Mouse (Mus musculus) hindbrain, embryonic 16.5 days (tissue): ENCODE measurements around the gene Olig2. TPM values are rescaled to one million over a fixed set of nuclear protein-coding genes. Genes with fewer than 3 reads are reported as not detected.

ENCODE experiments used
- ATAC-seq: fragments of 200-750 bp; cut with Nextera tagmentation; 2 replicates; pipeline ENCODE4 v1.8.0; 2017; ENCODE audit warnings: moderate TSS enrichment, moderate library complexity
- H3K27ac ChIP-seq: fragments of 300-500 bp; sonication (generic); 2 replicates; pipeline ENCODE4 v1.5.1; 2014; ENCODE audit warnings: low read depth, mild to moderate bottlenecking, control low read depth, low read length, moderate library complexity
- H3K27me3 ChIP-seq: fragments of 300-500 bp; sonication (generic); replicated peaks from 2 replicates; pipeline ENCODE4 v1.6.1; 2014; ENCODE audit warnings: low read length; ENCODE audit not compliant: control insufficient read depth, insufficient read depth
- H3K36me3 ChIP-seq: fragments of 300-500 bp; sonication (generic); 2 replicates; pipeline ENCODE4 v1.6.1; 2014; ENCODE audit warnings: mild to moderate bottlenecking, low read length, moderate library complexity, mixed read lengths; ENCODE audit not compliant: control insufficient read depth, insufficient read depth
- H3K4me1 ChIP-seq: fragments of 300-500 bp; sonication (generic); 2 replicates; pipeline ENCODE4 v1.6.1; 2014; ENCODE audit warnings: low read depth, low read length; ENCODE audit not compliant: control insufficient read depth, insufficient read depth
- H3K4me2 ChIP-seq: fragments of 300-500 bp; sonication (generic); 2 replicates; pipeline ENCODE4 v1.6.1; 2014; ENCODE audit warnings: mild to moderate bottlenecking, low read length, control low read depth, moderate library complexity
- H3K4me3 ChIP-seq: fragments of 300-500 bp; sonication (generic); 2 replicates; pipeline ENCODE4 v1.5.1; 2014; ENCODE audit warnings: mild to moderate bottlenecking, low read length, control low read depth, moderate library complexity
- H3K9ac ChIP-seq: fragments of 300-500 bp; sonication (generic); 2 replicates; pipeline ENCODE4 v1.6.1; 2014; ENCODE audit warnings: low read depth, mild to moderate bottlenecking, control low read depth, low read length, moderate library complexity
- H3K9me3 ChIP-seq: fragments of 300-500 bp; sonication (generic); 2 replicates; pipeline ENCODE4 v1.6.1; 2014; ENCODE audit warnings: mild to moderate bottlenecking, low read length, moderate library complexity; ENCODE audit not compliant: control insufficient read depth
- WGBS: fragments of 180-500 bp; shearing (Covaris S2); extraction: QIAGEN DNeasy Blood & Tissue Kit; methylation state at CpG from one replicate; pipeline ENCODE4 v1.1.7; 2014; 5-methylcytosine and 5-hydroxymethylcytosine counted together
- polyA plus RNA-seq: library from polyadenylated mRNA; unstranded; fragments of >200 nt; fragmentation: Nextera tagmentation; extraction: Ambion mirVana; gene quantifications from 2 replicates; pipeline ENCODE4 v1.2.1, GENCODE M21; 2015

Olig2 gene
- polyA plus RNA-seq, 1 experiment from 2014 or later, result 6.1 TPM

DNA sequence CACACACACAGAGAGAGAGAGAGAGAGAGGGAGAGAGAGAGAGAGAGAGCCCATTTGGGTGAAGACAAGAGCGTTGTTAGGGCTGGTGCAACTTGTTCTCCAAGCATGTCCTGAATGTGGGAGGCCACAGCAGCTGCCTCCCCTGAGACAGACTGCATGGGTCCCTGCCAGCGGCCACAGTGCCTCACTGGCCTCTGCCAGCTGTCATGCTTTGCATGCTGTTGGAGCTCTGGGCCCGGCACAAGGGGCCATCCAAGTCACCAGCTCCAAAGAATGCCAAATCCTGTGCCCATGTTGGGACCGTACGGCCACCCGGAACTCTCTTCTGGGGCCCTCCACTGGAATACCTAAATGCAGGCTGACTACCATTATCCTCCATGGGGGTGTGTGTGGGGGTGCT, 40.7 kb downstream of the Olig2 start:
- ATAC-seq, result peak; percentile 83
- H3K27ac ChIP-seq, result no peak overlapping the region
- no peak overlapping the region for H3K4me3 ChIP-seq
- no peaks in the 10 kb centered on the region for H3K36me3 ChIP-seq
- 56% methylated on average over 6 of the region's 6 CpGs for WGBS
- peaks cover 21% of the 10 kb centered on the region for H3K4me1 ChIP-seq
- no peak overlapping the region for H3K9ac ChIP-seq
- H3K9me3 ChIP-seq, result no peaks in the 10 kb centered on the region
- H3K4me2 ChIP-seq, result no peak overlapping the region
- peaks cover 78% of the 10 kb centered on the region for H3K27me3 ChIP-seq

DNA sequence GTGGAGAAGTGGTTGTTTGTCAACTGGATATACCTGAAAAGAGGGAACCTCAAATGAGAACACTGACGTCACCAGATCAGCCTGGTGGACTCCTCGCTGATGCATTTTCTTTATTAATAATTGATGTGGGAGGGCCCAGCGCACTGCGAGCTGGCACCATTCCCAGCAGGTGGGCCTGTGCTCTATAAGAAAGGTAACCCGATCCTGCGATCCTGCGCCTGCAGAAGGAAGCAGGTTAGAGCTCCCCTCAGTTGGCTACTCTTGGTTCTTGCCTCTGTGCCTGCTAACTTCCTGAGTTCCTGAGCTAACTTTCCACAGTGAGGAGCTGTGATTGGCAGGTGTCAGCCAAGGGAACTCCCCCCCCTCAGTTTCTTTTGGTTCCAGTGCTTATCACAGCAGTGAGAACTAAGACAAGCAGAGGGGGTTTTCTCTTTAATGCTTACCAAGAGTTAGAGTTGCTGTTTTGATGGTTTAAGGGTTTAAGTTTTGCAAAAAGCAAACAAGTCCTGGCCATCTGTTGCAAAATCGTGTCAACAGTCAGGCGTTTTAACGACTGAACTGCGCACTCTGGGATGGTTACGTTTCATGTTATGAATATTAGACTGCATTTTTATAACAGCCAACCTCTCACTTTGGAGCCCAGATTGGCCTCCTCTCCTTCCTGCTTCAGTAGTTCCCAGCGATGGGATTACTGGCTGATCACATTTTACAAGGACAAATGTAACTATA, 43.6 kb downstream of the Olig2 start:
- Histone ChIP-seq H3K4me2 (peak overlapping the region; percentile 87), H3K4me1 (peaks cover 21% of the 10 kb centered on the region), H3K9ac (no peak overlapping the region; the same call in 1 of the 2 replicates), H3K27me3 (peaks cover 83% of the 10 kb centered on the region), H3K36me3 (no peaks in the 10 kb centered on the region), H3K27ac (no peak overlapping the region), H3K4me3 (peak overlapping the region; percentile 53), H3K9me3 (no peaks in the 10 kb centered on the region)
- ATAC-seq, result no peak
- 4% methylated on average over 13 of the region's 13 CpGs for WGBS

DNA sequence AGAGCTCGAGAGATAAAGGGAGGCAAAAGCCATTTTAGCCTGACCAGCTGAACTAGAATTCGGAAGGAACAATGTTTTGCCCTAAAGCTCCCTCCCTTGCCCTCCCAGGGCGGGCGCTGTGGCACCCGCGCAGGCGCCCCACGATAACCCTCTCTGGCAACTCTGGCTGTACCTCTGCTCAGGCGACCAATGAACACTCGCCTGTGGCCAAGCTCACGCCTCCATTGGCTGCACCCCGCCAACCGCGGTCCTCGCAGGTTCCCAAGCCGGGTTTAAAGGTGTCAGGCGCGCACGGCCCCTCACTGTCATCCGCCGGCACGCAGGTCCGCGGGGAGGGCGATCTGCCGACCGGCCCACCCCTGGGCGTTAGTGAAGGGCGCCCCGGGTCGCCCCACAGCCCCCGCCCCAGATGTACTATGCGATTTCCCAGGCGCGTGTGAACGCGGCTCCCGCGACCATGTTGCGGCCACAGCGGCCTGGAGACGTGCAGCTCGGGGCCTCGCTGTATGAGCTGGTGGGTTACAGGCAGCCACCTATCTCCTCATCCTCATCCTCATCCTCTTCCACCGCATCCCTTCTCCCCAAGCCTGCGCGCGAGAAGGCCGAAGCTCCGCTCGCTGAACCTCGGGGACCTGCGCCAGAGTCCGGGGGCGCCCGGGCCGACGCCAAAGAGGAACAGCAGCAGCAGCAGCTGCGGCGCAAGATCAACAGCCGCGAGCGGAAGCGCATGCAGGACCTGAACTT, 44.4 kb downstream of the Olig2 start, which contains the start of gene Olig1:
Gene Olig1, plus strand, starts transcription at position 305 of the 744 bp plus-strand sequence.
- Histone ChIP-seq H3K9ac (peak within 1 kb of the TSS; percentile 62), H3K4me1 (peaks cover 21% of the 10 kb centered on the region), H3K4me3 (peak within 1 kb of the TSS; percentile 53), H3K27me3 (peaks cover 82% of the 10 kb centered on the region), H3K4me2 (peak within 1 kb of the TSS; percentile 87), H3K36me3 (no peaks in the 10 kb centered on the region), H3K9me3 (no peaks in the 10 kb centered on the region), H3K27ac (peak within 1 kb of the TSS; percentile 59)
- ATAC-seq, result peak; percentile 92
- WGBS, result under 1% methylated on average over 60 of the region's 64 CpGs

DNA sequence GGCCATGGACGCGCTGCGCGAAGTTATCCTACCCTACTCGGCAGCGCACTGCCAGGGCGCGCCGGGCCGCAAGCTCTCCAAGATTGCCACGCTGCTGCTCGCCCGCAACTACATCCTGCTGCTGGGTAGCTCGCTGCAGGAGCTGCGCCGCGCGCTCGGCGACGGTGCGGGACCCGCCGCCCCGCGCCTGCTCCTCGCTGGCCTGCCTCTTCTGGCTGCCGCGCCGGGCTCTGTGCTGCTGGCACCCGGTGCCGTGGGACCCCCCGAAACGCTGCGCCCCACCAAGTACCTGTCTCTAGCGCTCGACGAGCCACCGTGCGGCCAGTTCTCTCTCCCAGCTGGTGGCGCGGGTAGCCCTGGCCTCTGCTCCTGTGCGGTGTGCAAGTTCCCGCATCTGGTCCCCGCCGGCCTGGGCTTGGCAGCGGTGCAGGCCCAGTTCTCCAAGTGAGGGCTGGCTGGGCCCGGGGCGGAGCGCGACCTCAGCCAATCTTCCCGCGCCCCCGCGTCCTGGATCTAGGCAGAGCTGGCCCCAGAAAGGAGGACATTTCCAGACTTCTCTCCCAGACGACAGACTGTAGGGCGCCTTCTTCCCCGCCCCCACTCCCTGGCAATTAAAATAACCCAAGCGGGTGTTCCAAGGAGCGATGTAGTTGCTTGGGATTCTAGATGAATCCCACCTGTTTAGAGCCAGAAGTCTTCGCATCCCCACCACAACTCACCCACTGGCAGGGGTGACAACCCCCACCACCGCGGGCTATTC, 45.1 kb downstream of the Olig2 start:
- no peaks in the 10 kb centered on the region for H3K9me3 ChIP-seq
- H3K27me3 ChIP-seq, result peaks cover 85% of the 10 kb centered on the region
- peak overlapping the region; percentile 87 for H3K4me2 ChIP-seq
- no peaks in the 10 kb centered on the region for H3K36me3 ChIP-seq
- peak overlapping the region; percentile 59 for H3K27ac ChIP-seq
- H3K4me3 ChIP-seq, result peak overlapping the region; percentile 53
- H3K9ac ChIP-seq, result peak overlapping the region; percentile 62
- under 1% methylated on average over 63 of the region's 63 CpGs for WGBS
- peak; percentile 19; the same call in 1 of the 2 replicates for ATAC-seq
- H3K4me1 ChIP-seq, result peaks cover 21% of the 10 kb centered on the region

DNA sequence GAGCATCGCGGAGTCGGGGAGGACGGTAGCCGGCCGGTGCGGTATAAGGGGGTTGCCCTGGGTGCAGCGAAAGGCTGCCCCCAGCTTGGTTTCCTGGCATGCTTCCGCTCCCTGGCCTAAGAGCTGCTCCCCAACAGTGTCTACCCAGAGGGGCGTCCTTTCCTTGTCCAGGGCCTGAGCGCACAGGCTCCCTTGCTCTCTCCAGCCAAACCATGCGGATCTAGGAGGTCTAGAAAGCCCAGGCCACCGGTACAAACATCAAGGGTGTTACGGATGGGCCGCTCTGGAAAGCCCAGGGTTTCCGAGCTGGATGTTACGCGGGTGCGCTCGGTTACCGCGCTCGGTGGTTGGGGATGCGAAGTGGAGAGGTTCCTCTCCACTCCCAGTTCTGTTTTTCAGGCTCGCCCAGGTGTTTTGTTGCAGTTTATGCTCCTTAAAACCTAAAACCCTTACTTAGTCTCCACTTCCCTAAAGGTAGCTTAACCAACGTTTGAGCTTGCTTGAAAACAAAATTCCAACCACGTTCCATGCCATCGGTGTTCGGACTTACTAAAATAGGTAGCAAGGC, 45.8 kb downstream of the Olig2 start:
- Histone ChIP-seq H3K36me3 (no peaks in the 10 kb centered on the region), H3K9ac (peak overlapping the region; percentile 62; the same call in 1 of the 2 replicates), H3K27me3 (peaks cover 86% of the 10 kb centered on the region), H3K4me1 (peaks cover 21% of the 10 kb centered on the region), H3K9me3 (no peaks in the 10 kb centered on the region), H3K27ac (peak overlapping the region; percentile 59), H3K4me2 (peak overlapping the region; percentile 87; the same call in 1 of the 2 replicates), H3K4me3 (peak overlapping the region; percentile 53)
- under 1% methylated on average over 29 of the region's 29 CpGs for WGBS
- ATAC-seq, result no peak

DNA sequence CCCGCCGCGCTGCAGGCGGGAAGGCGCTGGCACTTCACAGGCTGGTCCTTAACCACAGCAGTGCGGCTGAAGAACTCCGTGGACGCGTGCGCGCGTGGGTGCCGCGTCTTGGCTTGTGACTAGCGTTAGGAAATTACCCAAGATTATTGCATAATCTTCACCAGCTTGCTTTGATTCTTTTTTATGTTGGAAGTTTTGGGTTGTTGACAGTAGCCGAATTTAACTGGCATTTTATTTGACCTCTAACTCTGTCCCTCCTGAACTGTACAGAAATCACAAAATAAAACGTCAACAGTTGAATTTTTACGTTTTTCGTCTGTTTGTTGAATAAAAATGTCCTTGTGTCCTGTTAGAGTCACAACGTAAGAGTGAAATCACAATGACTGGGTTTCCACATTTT, 46.4 kb downstream of the Olig2 start:
- Histone ChIP-seq H3K4me3 (peak overlapping the region; percentile 53), H3K9ac (no peak overlapping the region; the same call in 1 of the 2 replicates), H3K4me2 (peak overlapping the region; percentile 28; the same call in 1 of the 2 replicates), H3K9me3 (no peaks in the 10 kb centered on the region), H3K27me3 (peaks cover 87% of the 10 kb centered on the region), H3K36me3 (no peaks in the 10 kb centered on the region), H3K4me1 (peaks cover 21% of the 10 kb centered on the region), H3K27ac (peak overlapping the region; percentile 44; the same call in 1 of the 2 replicates)
- WGBS, result 2% methylated on average over 20 of the region's 20 CpGs
- ATAC-seq, result no peak

Other genes with a start within 250 kb of the Olig2 start
- 48.6 and 50.3 TPM in 2 replicates for gene Synj1, start 214.1 kb upstream of the Olig2 start, polyA plus RNA-seq
- gene Paxbp1, start 180.9 kb upstream of the Olig2 start, polyA plus RNA-seq, result 48.8 and 60.2 TPM in 2 replicates
- 0.88 and 1.9 TPM in 2 replicates for gene 4932438H23Rik, start 130.3 kb upstream of the Olig2 start, polyA plus RNA-seq
- 153 and 190 TPM in 2 replicates for gene Olig1, start 44.3 kb downstream of the Olig2 start, polyA plus RNA-seq
- 40.6 and 41.7 TPM in 2 replicates for gene Ifnar2, start 147.3 kb downstream of the Olig2 start, polyA plus RNA-seq
- gene Gm21970, start 166.3 kb downstream of the Olig2 start, polyA plus RNA-seq, result not detected in 2 replicates
- gene Il10rb, start 180.7 kb downstream of the Olig2 start, polyA plus RNA-seq, result 14.8 and 16.7 TPM in 2 replicates